ENCODE assay signal across 8 mouse cellular contexts in the genomic region with DNA sequence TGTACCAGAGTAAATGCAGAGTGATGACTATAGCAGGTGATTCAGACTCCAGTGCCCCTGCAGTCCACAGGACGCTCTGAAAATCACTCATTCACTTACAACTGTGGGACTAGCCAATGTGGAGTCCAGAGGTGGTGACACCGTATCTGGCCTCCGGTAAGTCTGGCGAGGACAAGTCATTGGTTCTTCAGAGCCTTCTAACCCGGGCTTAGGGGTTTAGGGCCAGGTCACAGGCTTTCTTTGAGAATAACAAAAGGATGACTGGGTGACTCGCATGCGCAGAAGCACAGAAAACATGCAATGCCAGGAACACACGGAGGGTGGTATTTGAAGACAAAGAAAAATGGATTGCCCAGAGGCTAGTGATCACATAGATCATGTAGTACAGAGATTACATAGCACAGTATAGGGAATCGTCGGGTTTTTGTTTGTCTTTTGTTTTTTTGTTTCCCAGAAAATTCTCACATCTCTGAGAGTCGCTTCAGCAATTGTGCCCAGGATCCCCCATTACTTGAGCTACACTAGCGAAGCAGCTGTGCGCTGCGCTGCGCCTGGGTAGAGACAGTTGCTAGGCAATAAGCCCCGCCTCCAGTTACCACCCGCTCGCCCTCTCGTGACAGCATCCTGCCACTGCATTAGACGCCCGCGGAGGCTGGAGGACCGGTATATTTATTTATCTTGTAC. TPM values are rescaled to one million over a fixed set of nuclear protein-coding genes. Genes with fewer than 3 reads are reported as not detected.
A peak's percentile ranks its signal among the peaks of the same experiment; 100 is the strongest.
DNase-seq lines count a peak whose midpoint lies in the region; ATAC-seq lines count a peak whose summit lies in the region.

No protein-coding gene starts in this region.

- H3K36me3 ChIP-seq in hindbrain, embryonic 12.5 days = no peaks in the 10 kb centered on the region; the same call in 1 of the 2 replicates

- peak overlapping the region; percentile 89 for H3K27ac ChIP-seq in hindbrain, embryonic 12.5 days

- DNase-seq in MEL-GATA-1-ER (ENCODE audit: extremely low read depth, low read depth) = peak; percentile 37
- peak; percentile 23 for DNase-seq in cerebellum, adult 8-10 months
- peak; percentile 85 for DNase-seq in layer of hippocampus, adult 9-11 months
- DNase-seq in lung, postnatal 10 days = peak; percentile 89
- peak; percentile 72 for DNase-seq in ovary, postnatal 36 days (ENCODE audit: low spot score)
- DNase-seq in thymus, postnatal 10 days (ENCODE audit: low spot score in 2 of 2) = peak; percentile 72 to 90

- H3K4me3 ChIP-seq in hindbrain, embryonic 12.5 days = 0 out of 2 replicates have a peak overlapping the region, but pooled peaks have one; percentile 4

- 0 out of 2 replicates have a peak overlapping the region, but pooled peaks have one; percentile 39 for H3K9ac ChIP-seq in hindbrain, embryonic 12.5 days

- peak; percentile 88 for ATAC-seq in frontal cortex, adult (ENCODE audit: low TSS enrichment)
- peak; percentile 92 for ATAC-seq in hindbrain, embryonic 12.5 days (ENCODE audit: low FRiP score)

- H3K9me3 ChIP-seq in hindbrain, embryonic 12.5 days (replicated peaks) = no peaks in the 10 kb centered on the region

- peaks cover 14% of the 10 kb centered on the region for H3K4me1 ChIP-seq in hindbrain, embryonic 12.5 days

- peak overlapping the region; percentile 40 for H3K4me2 ChIP-seq in hindbrain, embryonic 12.5 days (replicated peaks)

- 14% methylated on average over 23 of the region's 23 CpGs for WGBS in hindbrain, embryonic 12.5 days

- H3K27me3 ChIP-seq in hindbrain, embryonic 12.5 days = peaks cover 28% of the 10 kb centered on the region

RNA-seq across cellular contexts. Expression of a gene that starts 10.2 kb away (rescaled TPM):
- polyA plus RNA-seq in hindbrain, embryonic 12.5 days (2016; fragmentation: Nextera tagmentation; extraction: Ambion mirVana) = 29.8 and 32.0 TPM in 2 replicates

Comparison
In these comparisons a context has a peak if more than half of its experiments do, and no peak if none do; other contexts are left out.
1. Peak in every context shown above with its lines: DNase-seq, ATAC-seq, H3K4me3 ChIP-seq and H3K27ac ChIP-seq.
2. DNase-seq: peak in every context shown above with its lines; median percentile 89 in lung, postnatal 10 days; 85 in layer of hippocampus, adult 9-11 months; 81 in thymus, postnatal 10 days; 72 in ovary, postnatal 36 days; 37 in MEL-GATA-1-ER; 23 in cerebellum, adult 8-10 months.